Comparison of ENCODE assay signal across 14 mouse cellular contexts in the genomic region with DNA sequence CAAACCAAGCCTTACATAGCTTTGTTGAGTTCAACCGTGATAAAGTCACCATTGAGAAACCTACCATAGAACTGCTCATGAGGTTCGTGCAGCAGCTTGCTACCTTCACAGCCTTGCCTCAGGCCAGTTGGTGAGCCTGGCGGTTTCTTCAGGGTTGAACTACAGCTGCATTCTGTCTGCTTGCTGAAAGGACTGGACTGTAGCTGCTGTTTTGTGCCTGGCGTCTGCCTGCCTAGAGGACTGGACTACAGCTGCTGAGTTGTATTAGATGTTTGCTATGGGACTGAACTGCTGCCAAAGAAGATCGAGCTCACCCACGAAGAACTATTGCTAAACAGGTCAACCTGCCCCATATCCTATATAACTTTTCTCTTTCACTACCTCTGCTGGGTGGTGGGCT.
"Had no signal": no experiment of that assay in that cellular context is flagged by ENCODE, and none has a peak within 500 bp of the region (broad histone marks: within the 10 kb centered on the region; RNA-seq: fewer than 3 reads in every experiment).

No protein-coding gene starts in this region.

- H3K27ac ChIP-seq: limb, embryonic 15.5 days; liver, embryonic 12.5 days; midbrain, embryonic 13.5 days; neural tube, embryonic 15.5 days; stomach, postnatal 0 days had no signal

- H3K9ac ChIP-seq: limb, embryonic 15.5 days; liver, embryonic 12.5 days; midbrain, embryonic 13.5 days; neural tube, embryonic 15.5 days had no signal

- H3K4me2 ChIP-seq: limb, embryonic 15.5 days; liver, embryonic 12.5 days; midbrain, embryonic 13.5 days; neural tube, embryonic 15.5 days had no signal

- H3K36me3 ChIP-seq: limb, embryonic 15.5 days; liver, embryonic 12.5 days; midbrain, embryonic 13.5 days; neural tube, embryonic 15.5 days had no signal

- H3K27me3 ChIP-seq: limb, embryonic 15.5 days; liver, embryonic 12.5 days; midbrain, embryonic 13.5 days; neural tube, embryonic 15.5 days had no signal

- H3K9me3 ChIP-seq: limb, embryonic 15.5 days; liver, embryonic 12.5 days; midbrain, embryonic 13.5 days; neural tube, embryonic 15.5 days had no signal

- ATAC-seq: intestine, postnatal 0 days; liver, embryonic 12.5 days; midbrain, embryonic 13.5 days had no signal

- DNase-seq: kidney, adult 8-10 months; kidney, postnatal 36 days; layer of hippocampus, adult 9-11 months; layer of hippocampus, postnatal 36 days; right cerebral cortex, adult 18-20 months; right cerebral cortex, postnatal 25 days; thymus, postnatal 4 days had no signal

- H3K4me3 ChIP-seq: limb, embryonic 15.5 days; liver, embryonic 12.5 days; midbrain, embryonic 13.5 days; myocyte; neural tube, embryonic 15.5 days had no signal

- H3K4me1 ChIP-seq: limb, embryonic 15.5 days; liver, embryonic 12.5 days; midbrain, embryonic 13.5 days; neural tube, embryonic 15.5 days had no signal
